Mouse (Mus musculus): ENCODE data around the gene Col1a2.

Col1a2 gene

DNA sequence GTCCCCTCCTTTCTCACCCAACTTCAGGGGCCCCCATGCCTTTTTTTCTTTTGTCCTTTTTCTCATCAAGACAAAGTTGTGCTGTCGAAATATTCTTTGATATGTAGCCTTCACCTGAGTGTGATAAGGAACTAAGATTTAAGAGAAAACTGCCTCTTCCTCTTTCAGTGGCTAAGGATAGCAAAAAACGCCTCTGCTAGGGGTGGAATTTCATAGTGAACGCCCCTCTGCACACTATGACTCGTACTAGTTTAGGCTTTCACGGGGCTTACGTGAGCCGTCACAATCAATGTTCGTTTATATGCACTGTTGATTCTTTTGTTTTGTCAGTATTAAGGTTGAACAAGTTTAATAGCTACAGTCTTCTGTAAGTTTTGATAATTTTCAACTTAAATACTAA lies 85.5 kb downstream of the Col1a2 start:
- no peak for DNase-seq

Measured in lung, postnatal 10 days (tissue).